Comparison of ENCODE assay signal across 26 mouse cellular contexts in the genomic region with DNA sequence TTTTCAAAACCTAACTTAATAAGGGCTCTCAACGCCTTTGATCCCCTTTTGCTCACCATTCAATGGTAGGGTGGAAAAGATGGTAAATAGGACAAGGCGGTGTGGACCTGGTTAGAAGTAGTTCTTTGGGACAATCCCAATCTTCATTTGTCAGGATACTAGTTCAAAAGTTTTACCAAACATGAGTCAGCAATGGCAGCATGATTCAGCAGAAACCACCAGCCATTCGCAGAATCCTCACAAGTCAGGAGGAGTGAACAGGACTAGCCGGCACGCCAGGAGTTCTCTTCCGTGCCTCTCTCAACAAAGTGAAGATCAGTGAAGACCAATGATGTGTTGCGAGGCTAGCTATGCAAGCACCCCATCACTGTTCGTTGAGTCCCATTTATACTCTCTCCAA. TPM values are rescaled to one million over a fixed set of nuclear protein-coding genes. Genes with fewer than 3 reads are reported as not detected.
"Had no signal": no experiment of that assay in that cellular context is flagged by ENCODE, and none has a peak within 500 bp of the region (broad histone marks: within the 10 kb centered on the region; RNA-seq: fewer than 3 reads in every experiment).

No protein-coding gene starts in this region.

- DNase-seq: gastrocnemius, postnatal 14 days; gastrocnemius, postnatal 36 days; heart, adult 18-20 months; heart, postnatal 14 days; heart, postnatal 36 days; kidney, adult 18-20 months; kidney, adult 8-10 months; kidney, postnatal 14 days; kidney, postnatal 36 days; layer of hippocampus, adult 9-11 months; layer of hippocampus, postnatal 36 days; left cerebral cortex, postnatal 4 days had no signal

- H3K27ac ChIP-seq: heart, embryonic 13.5 days; heart, embryonic 15.5 days; hindbrain, embryonic 12.5 days; hindbrain, embryonic 14.5 days; intestine, embryonic 15.5 days; kidney, embryonic 15.5 days; kidney, postnatal 0 days; limb, embryonic 13.5 days; limb, embryonic 15.5 days; liver, embryonic 14.5 days had no signal

- ATAC-seq: hindbrain, embryonic 16.5 days; inflammation-experienced regulatory T-cells, adult 6 months; intestine, embryonic 15.5 days; intestine, postnatal 0 days had no signal

- H3K27me3 ChIP-seq: heart, embryonic 13.5 days; heart, embryonic 15.5 days; hindbrain, embryonic 12.5 days; intestine, embryonic 15.5 days; kidney, embryonic 15.5 days; limb, embryonic 13.5 days; limb, embryonic 15.5 days had no signal

- H3K9me3 ChIP-seq: heart, embryonic 13.5 days; heart, embryonic 15.5 days; hindbrain, embryonic 12.5 days; intestine, embryonic 15.5 days; kidney, embryonic 15.5 days; limb, embryonic 13.5 days; limb, embryonic 15.5 days had no signal

- H3K4me3 ChIP-seq: heart, embryonic 13.5 days; heart, embryonic 15.5 days; hindbrain, embryonic 12.5 days; intestine, embryonic 15.5 days; kidney, embryonic 15.5 days; limb, embryonic 13.5 days; limb, embryonic 15.5 days had no signal

- H3K9ac ChIP-seq: heart, embryonic 13.5 days; heart, embryonic 15.5 days; hindbrain, embryonic 12.5 days; hindbrain, embryonic 14.5 days; intestine, embryonic 15.5 days; kidney, embryonic 15.5 days; limb, embryonic 13.5 days; limb, embryonic 15.5 days; liver, embryonic 14.5 days had no signal

- H3K36me3 ChIP-seq: heart, embryonic 13.5 days; heart, embryonic 15.5 days; hindbrain, embryonic 12.5 days; intestine, embryonic 15.5 days; kidney, embryonic 15.5 days; limb, embryonic 13.5 days; limb, embryonic 15.5 days had no signal

- H3K4me2 ChIP-seq: heart, embryonic 11.5 days; heart, embryonic 13.5 days; heart, embryonic 15.5 days; hindbrain, embryonic 12.5 days; hindbrain, embryonic 14.5 days; intestine, embryonic 15.5 days; kidney, embryonic 15.5 days; limb, embryonic 13.5 days; limb, embryonic 15.5 days had no signal

- H3K4me1 ChIP-seq: heart, embryonic 13.5 days; heart, embryonic 15.5 days; hindbrain, embryonic 12.5 days; intestine, embryonic 15.5 days; kidney, embryonic 15.5 days; limb, embryonic 13.5 days; limb, embryonic 15.5 days had no signal

RNA-seq across cellular contexts. Expression of a gene that starts 40.2 kb away (rescaled TPM):
- total RNA-seq: gastrocnemius, postnatal 14 days; gastrocnemius, postnatal 36 days; heart, postnatal 36 days had no signal
